Mouse (Mus musculus) neural tube, embryonic 12.5 days (tissue): ENCODE measurements around the gene Ptgdr2. TPM values are rescaled to one million over a fixed set of nuclear protein-coding genes. Genes with fewer than 3 reads are reported as not detected.
A peak's percentile ranks its signal among the peaks of the same experiment; 100 is the strongest.

Experiments used
- ATAC-seq: fragments of 200-750 bp; cut with Nextera tagmentation; 2 replicates; pipeline ENCODE4 v1.8.0; 2017; ENCODE audit warnings: low read depth, mild to moderate bottlenecking, moderate TSS enrichment, moderate library complexity; ENCODE audit not compliant: low FRiP score
- H3K27ac ChIP-seq: fragments of 300-500 bp; sonication (generic); 2 replicates; pipeline ENCODE4 v1.5.1; 2016
- H3K27me3 ChIP-seq: fragments of 300-500 bp; sonication (generic); replicated peaks from 2 replicates; pipeline ENCODE4 v1.6.1; 2016; ENCODE audit warnings: mild to moderate bottlenecking
- H3K36me3 ChIP-seq: fragments of 300-500 bp; sonication (generic); 2 replicates; pipeline ENCODE4 v1.6.1; 2016; ENCODE audit warnings: mild to moderate bottlenecking
- H3K4me1 ChIP-seq: fragments of 300-500 bp; sonication (generic); 2 replicates; pipeline ENCODE4 v1.6.1; 2016
- H3K4me2 ChIP-seq: fragments of 300-500 bp; sonication (generic); replicated peaks from 2 replicates; pipeline ENCODE4 v1.6.1; 2016; ENCODE audit warnings: mild to moderate bottlenecking
- H3K4me3 ChIP-seq: fragments of 300-500 bp; sonication (generic); 2 replicates; pipeline ENCODE4 v1.5.1; 2016
- H3K9ac ChIP-seq: fragments of 300-500 bp; sonication (generic); 2 replicates; pipeline ENCODE4 v1.6.1; 2016; ENCODE audit warnings: mild to moderate bottlenecking
- H3K9me3 ChIP-seq: fragments of 300-500 bp; sonication (generic); 2 replicates; pipeline ENCODE4 v1.6.1; 2016; ENCODE audit warnings: mild to moderate bottlenecking
- WGBS: fragments of 180-500 bp; shearing (Covaris S2); methylation state at CpG from one replicate; pipeline ENCODE4 v1.1.7; 2016; 5-methylcytosine and 5-hydroxymethylcytosine counted together
- polyA plus RNA-seq: library from polyadenylated mRNA; unstranded; fragments of >200 nt; fragmentation: Nextera tagmentation; extraction: Ambion mirVana; gene quantifications from 2 replicates; pipeline ENCODE4 v1.2.1, GENCODE M21; 2016

Gene Ptgdr2
- 0.19 TPM in 1 of 2 replicates, not detected in the other for polyA plus RNA-seq

- 64% methylated on average over 5 of the region's 5 CpGs for WGBS
- Histone ChIP-seq H3K27ac (no peak within 1 kb of the TSS), H3K27me3 (no peaks in the 10 kb centered on the region), H3K9ac (no peak within 1 kb of the TSS), H3K4me3 (no peak within 1 kb of the TSS), H3K36me3 (peaks cover 6% of the 10 kb centered on the region), H3K4me1 (peaks cover 10% of the 10 kb centered on the region; the same call in 1 of the 2 replicates), H3K9me3 (no peaks in the 10 kb centered on the region), H3K4me2 (no peak within 1 kb of the TSS)
- ATAC-seq = no peak
These were observed at the start of gene Ptgdr2 for GRCm38 (mm10) chr19:10937110-10937563. Ptgdr2 (plus strand) TSS chr19:10937160.

- no peak for ATAC-seq
- H3K27me3 ChIP-seq = no peaks in the 10 kb centered on the region
- H3K4me2 ChIP-seq = no peak overlapping the region
- H3K4me1 ChIP-seq = peaks cover 15% of the 10 kb centered on the region
- H3K36me3 ChIP-seq = 0 out of 2 replicates have a peak, but pooled peaks cover under 1% of the 10 kb centered on the region
- H3K9me3 ChIP-seq = no peaks in the 10 kb centered on the region
- 85% methylated on average over 3 of the region's 3 CpGs for WGBS
- H3K27ac ChIP-seq = no peak overlapping the region
- H3K4me3 ChIP-seq = no peak overlapping the region
- H3K9ac ChIP-seq = no peak overlapping the region
These were observed 44.8 kb upstream of the Ptgdr2 start for GRCm38 (mm10) chr19:10892201-10892600.

DNA sequence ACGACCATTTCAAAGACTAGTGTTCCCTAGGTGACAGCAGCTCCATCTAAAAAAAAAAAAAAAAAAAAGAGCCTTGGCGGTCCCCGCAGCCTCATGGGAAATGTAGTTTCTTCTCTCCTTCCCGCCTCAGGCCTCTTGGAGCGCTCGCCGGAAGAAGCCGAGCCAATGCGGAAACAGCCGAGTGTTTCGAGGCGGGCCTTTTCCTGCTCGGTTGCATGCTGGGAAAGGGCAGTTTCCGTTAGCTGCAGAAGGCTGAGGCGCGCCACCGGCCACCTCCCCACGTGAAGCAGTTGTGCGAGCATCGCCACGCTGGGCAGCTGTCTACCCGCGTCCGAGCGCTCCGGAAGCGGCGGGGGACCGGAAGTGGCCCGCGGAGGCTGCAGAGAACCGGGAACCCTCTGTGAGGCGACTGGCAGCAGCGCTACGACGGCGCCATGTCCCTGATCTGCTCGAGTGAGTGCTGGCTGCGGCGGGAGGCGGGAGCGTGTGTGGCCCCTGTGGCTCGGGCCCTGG is 41.9 kb upstream of the Ptgdr2 start, which contains the start of gene Prpf19:
Gene Prpf19, plus strand, starts transcription at position 216 of the 513 bp plus-strand sequence.
- peak within 1 kb of the TSS; percentile 88 for H3K4me3 ChIP-seq
- no peaks in the 10 kb centered on the region for H3K27me3 ChIP-seq
- peaks cover 18% of the 10 kb centered on the region for H3K4me1 ChIP-seq
- ATAC-seq = peak; percentile 95
- under 1% methylated on average over 43 of the region's 43 CpGs for WGBS
- H3K36me3 ChIP-seq = peaks cover 29% of the 10 kb centered on the region
- peak within 1 kb of the TSS; percentile 75 for H3K4me2 ChIP-seq
- H3K9me3 ChIP-seq = no peaks in the 10 kb centered on the region
- peak within 1 kb of the TSS; percentile 80 for H3K27ac ChIP-seq
- peak within 1 kb of the TSS; percentile 89 for H3K9ac ChIP-seq

GRCm38 (mm10) chr19:10895708-10896107 is 41.3 kb upstream of the Ptgdr2 start:
- H3K9me3 ChIP-seq = no peaks in the 10 kb centered on the region
- ATAC-seq = peak; percentile 21; the same call in 1 of the 2 replicates
- H3K4me3 ChIP-seq = peak overlapping the region; percentile 88
- H3K4me2 ChIP-seq = peak overlapping the region; percentile 75
- H3K36me3 ChIP-seq = peaks cover 35% of the 10 kb centered on the region
- WGBS = 1% methylated on average over 16 of the region's 16 CpGs
- H3K27me3 ChIP-seq = no peaks in the 10 kb centered on the region
- peak overlapping the region; percentile 80; the same call in 1 of the 2 replicates for H3K27ac ChIP-seq
- peaks cover 18% of the 10 kb centered on the region for H3K4me1 ChIP-seq
- peak overlapping the region; percentile 89 for H3K9ac ChIP-seq

DNA sequence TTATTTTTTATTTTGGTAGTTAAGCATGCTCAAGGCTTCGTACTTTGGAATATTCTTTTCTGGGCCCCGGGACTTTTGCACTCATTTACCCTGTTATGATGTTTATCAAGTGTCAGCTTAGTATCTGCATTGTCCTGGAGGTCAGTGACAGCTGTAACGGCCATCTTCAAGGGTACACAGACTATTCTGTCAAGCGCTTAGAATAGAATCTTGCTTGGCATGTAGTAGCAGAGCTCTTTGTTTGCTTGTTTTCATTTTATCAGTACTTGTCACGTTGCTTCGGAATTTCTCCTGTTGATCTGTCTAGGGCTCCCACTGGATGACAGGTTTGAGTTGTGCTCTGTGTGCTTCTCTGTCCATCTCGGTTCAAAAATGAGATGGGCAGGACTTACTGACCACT is 40.1 kb upstream of the Ptgdr2 start:
- H3K9me3 ChIP-seq = no peaks in the 10 kb centered on the region
- H3K9ac ChIP-seq = no peak overlapping the region
- H3K27me3 ChIP-seq = no peaks in the 10 kb centered on the region
- peaks cover 18% of the 10 kb centered on the region for H3K4me1 ChIP-seq
- peak overlapping the region; percentile 75 for H3K4me2 ChIP-seq
- no peak for ATAC-seq
- 90% methylated on average over 7 of the region's 7 CpGs for WGBS
- H3K4me3 ChIP-seq = no peak overlapping the region
- H3K36me3 ChIP-seq = peaks cover 47% of the 10 kb centered on the region
- no peak overlapping the region for H3K27ac ChIP-seq

DNA sequence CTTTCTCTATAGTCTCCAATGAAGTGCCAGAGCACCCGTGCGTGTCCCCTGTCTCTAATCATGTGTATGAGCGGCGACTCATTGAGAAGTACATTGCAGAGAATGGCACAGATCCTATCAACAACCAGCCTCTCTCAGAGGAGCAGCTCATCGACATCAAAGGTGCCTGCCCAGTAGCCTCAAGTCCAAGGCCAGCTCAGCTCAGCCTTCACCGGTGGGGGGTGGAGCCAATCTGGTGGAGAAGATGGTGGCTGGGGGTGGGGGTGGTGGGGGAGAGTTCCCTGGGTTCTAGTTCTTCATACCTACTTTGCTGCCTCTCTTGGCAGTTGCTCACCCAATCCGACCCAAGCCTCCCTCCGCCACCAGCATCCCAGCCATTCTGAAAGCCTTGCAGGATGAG is 39.5 kb upstream of the Ptgdr2 start:
- H3K4me2 ChIP-seq = 0 out of 2 replicates have a peak overlapping the region, but pooled peaks have one; percentile 75
- H3K9ac ChIP-seq = no peak overlapping the region
- ATAC-seq = no peak
- peaks cover 53% of the 10 kb centered on the region for H3K36me3 ChIP-seq
- H3K4me3 ChIP-seq = no peak overlapping the region
- WGBS = 94% methylated on average over 8 of the region's 8 CpGs
- H3K27ac ChIP-seq = no peak overlapping the region
- H3K27me3 ChIP-seq = no peaks in the 10 kb centered on the region
- H3K4me1 ChIP-seq = peaks cover 18% of the 10 kb centered on the region
- no peaks in the 10 kb centered on the region for H3K9me3 ChIP-seq

- Histone ChIP-seq H3K4me2 (no peak overlapping the region), H3K4me3 (no peak overlapping the region), H3K27ac (no peak overlapping the region), H3K9me3 (no peaks in the 10 kb centered on the region), H3K36me3 (peaks cover 81% of the 10 kb centered on the region), H3K4me1 (peaks cover 18% of the 10 kb centered on the region), H3K9ac (no peak overlapping the region), H3K27me3 (no peaks in the 10 kb centered on the region)
- ATAC-seq = no peak
- whole genome bisulfite sequencing = 94% methylated on average over 6 of the region's 6 CpGs
These were observed 36.6 kb upstream of the Ptgdr2 start for GRCm38 (mm10) chr19:10900315-10900714.

DNA sequence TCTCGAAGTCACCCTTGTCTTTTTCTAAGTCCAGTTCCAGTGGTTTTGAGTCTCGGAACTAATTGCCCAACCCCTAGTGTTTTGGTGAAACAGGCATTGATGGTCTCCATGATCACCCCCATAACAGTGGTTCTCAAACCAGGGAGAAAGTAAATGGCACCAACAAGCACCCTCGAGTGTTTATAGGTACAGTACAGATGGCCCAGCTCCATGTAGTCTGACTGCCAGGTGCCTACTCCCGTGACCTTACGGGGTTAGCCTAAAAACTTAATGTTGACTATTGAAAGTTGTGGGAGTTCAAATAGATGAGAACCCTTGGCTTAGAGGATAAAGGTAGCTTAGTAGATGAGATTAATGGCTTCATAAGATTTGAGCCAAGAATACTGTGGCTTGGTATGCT is 35.9 kb upstream of the Ptgdr2 start:
- no peaks in the 10 kb centered on the region for H3K9me3 ChIP-seq
- peaks cover 89% of the 10 kb centered on the region for H3K36me3 ChIP-seq
- ATAC-seq = no peak
- 93% methylated on average over 5 of the region's 5 CpGs for WGBS
- peaks cover 13% of the 10 kb centered on the region for H3K4me1 ChIP-seq
- H3K4me2 ChIP-seq = no peak overlapping the region
- no peaks in the 10 kb centered on the region for H3K27me3 ChIP-seq
- no peak overlapping the region for H3K27ac ChIP-seq
- no peak overlapping the region for H3K9ac ChIP-seq
- H3K4me3 ChIP-seq = no peak overlapping the region

DNA sequence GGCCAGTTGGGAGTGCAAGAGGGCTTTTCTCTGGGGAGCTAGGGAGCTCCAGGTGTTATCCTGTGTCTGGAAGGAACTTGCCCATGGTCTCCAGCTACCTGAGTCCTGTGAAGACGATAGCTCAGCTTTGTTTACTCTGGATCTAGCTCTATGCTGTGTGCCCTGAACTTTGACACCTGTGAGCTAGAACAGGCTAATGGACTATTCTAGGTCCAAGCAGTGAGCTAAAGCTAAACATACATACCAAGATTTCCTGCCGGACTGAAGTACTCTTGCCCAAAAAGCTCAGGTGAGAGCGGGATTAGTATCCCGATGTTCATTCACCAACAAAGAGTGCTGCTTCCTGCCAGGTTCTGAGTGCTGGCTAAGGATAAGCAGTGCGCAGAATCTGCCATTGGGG is 32.4 kb upstream of the Ptgdr2 start:
- H3K9me3 ChIP-seq = no peaks in the 10 kb centered on the region
- H3K27ac ChIP-seq = no peak overlapping the region
- ATAC-seq = no peak
- H3K27me3 ChIP-seq = no peaks in the 10 kb centered on the region
- peaks cover 90% of the 10 kb centered on the region for H3K36me3 ChIP-seq
- no peak overlapping the region for H3K4me2 ChIP-seq
- no peaks in the 10 kb centered on the region for H3K4me1 ChIP-seq
- no peak overlapping the region for H3K9ac ChIP-seq
- H3K4me3 ChIP-seq = no peak overlapping the region
- 94% methylated on average over 5 of the region's 5 CpGs for WGBS

GRCm38 (mm10) chr19:10904927-10905727 is 31.8 kb upstream of the Ptgdr2 start:
- Histone ChIP-seq H3K9me3 (no peaks in the 10 kb centered on the region), H3K4me3 (no peak overlapping the region), H3K27ac (no peak overlapping the region), H3K9ac (no peak overlapping the region), H3K27me3 (no peaks in the 10 kb centered on the region), H3K36me3 (peaks cover 85% of the 10 kb centered on the region), H3K4me1 (no peaks in the 10 kb centered on the region), H3K4me2 (no peak overlapping the region)
- 72% methylated on average over 7 of the region's 7 CpGs for WGBS
- peak; percentile 46; the same call in 1 of the 2 replicates for ATAC-seq

GRCm38 (mm10) chr19:10905728-10906000 is 31.3 kb upstream of the Ptgdr2 start:
- Histone ChIP-seq H3K4me2 (no peak overlapping the region), H3K9me3 (no peaks in the 10 kb centered on the region), H3K27me3 (no peaks in the 10 kb centered on the region), H3K4me1 (no peaks in the 10 kb centered on the region), H3K36me3 (peaks cover 79% of the 10 kb centered on the region), H3K4me3 (no peak overlapping the region), H3K27ac (no peak overlapping the region), H3K9ac (no peak overlapping the region)
- no peak for ATAC-seq
- 95% methylated on average over 5 of the region's 5 CpGs for WGBS

GRCm38 (mm10) chr19:10907891-10908290 is 29.1 kb upstream of the Ptgdr2 start:
- no peaks in the 10 kb centered on the region for H3K9me3 ChIP-seq
- no peak overlapping the region for H3K4me3 ChIP-seq
- no peak overlapping the region for H3K27ac ChIP-seq
- H3K36me3 ChIP-seq = peaks cover 57% of the 10 kb centered on the region
- WGBS = 55% methylated on average over 3 of the region's 3 CpGs
- H3K27me3 ChIP-seq = no peaks in the 10 kb centered on the region
- no peak overlapping the region for H3K9ac ChIP-seq
- no peaks in the 10 kb centered on the region for H3K4me1 ChIP-seq
- no peak overlapping the region for H3K4me2 ChIP-seq
- no peak for ATAC-seq
